Mouse (Mus musculus): Measurements from ENCODE around the gene Rbm18. TPM values are rescaled to one million over a fixed set of nuclear protein-coding genes. Genes with fewer than 3 reads are reported as not detected.
"Not testable (repeated sequence)": the region's sequence is repeated elsewhere in the genome, so short reads cannot be mapped to it uniquely, and the experiment has no call there.

Gene Rbm18
- 28.2 and 29.9 TPM in 2 replicates for polyA plus RNA-seq (2016; fragmentation: Nextera tagmentation; extraction: Ambion mirVana)

DNA sequence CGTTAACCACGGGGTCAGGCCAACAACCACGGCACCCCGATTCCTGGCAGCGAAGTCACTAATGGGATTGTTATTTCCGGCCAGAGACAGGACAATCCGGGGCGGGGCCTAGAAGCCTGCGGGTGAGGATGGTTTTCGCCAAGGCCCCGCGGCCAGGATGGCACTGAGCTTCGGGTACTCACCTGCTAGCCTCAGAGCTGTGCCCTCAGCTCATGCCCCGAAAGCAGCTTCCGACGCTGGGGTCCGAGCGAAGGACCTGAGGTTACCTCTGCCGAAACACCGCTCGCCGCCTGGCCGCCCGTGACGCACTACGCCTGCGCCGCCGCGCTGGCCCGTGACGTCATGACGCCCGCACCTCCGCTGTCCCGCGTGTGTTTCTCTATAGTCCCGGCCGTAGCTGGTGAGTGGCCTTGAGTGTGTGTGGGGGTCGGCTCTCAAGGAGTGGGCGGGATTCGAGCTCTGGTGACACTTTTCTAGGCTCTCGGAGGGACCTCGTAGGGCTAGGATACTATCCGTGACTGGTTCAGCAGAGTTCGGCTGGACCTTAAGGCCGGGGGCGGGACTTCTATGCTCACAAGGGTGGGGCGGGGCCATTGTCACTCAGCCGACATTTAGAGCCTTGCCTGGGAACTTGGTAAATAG, at the start of gene Rbm18, which contains the start of gene Mrrf:
Rbm18 (minus strand) TSS at position 474 of the 642 bp plus-strand sequence.
Mrrf (plus strand) TSS at position 90 of the 642 bp plus-strand sequence.
- Histone ChIP-seq H3K27ac (peak within 1 kb of the TSS; percentile 75), H3K4me2 (peak within 1 kb of the TSS; percentile 78), H3K27me3 (replicated peaks) (no peaks in the 10 kb centered on the region), H3K9ac (peak within 1 kb of the TSS; percentile 77), H3K9me3 (replicated peaks) (no peaks in the 10 kb centered on the region), H3K4me1 (peaks cover 28% of the 10 kb centered on the region), H3K4me3 (peak within 1 kb of the TSS; percentile 72), H3K36me3 (peaks cover 34% of the 10 kb centered on the region)
- peak; percentile 94 for ATAC-seq
- under 1% methylated on average over 50 of the region's 50 CpGs for WGBS (ENCODE audit: insufficient replicate concordance)

DNA sequence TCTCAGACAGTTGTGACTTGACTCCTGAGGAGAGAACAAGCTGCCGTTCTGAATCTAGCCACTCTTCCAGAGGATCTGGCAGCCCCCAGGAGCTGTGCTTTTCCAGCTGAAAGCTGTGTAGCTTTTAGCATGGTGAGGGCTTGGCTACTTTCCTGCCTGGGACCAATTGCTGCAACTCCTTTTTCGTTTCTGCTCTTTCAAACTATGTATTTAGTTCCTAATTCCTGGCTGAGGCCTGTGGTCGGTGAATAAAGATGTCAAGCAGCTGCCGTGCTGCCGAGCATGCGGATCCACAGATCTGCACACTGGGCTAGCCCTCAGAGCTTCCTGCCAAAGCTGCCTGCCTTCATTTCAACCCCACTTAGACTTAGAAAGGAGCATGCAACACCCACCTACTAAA, 48.3 kb upstream of the Rbm18 start:
- Histone ChIP-seq H3K27ac (peak overlapping the region; percentile 8; the same call in 1 of the 2 replicates), H3K36me3 (peaks cover 15% of the 10 kb centered on the region), H3K27me3 (replicated peaks) (no peaks in the 10 kb centered on the region), H3K4me1 (peaks cover 31% of the 10 kb centered on the region), H3K9me3 (replicated peaks) (no peaks in the 10 kb centered on the region), H3K4me2 (no peak overlapping the region), H3K9ac (no peak overlapping the region), H3K4me3 (no peak overlapping the region)
- 77% methylated on average over 6 of the region's 6 CpGs for WGBS (ENCODE audit: insufficient replicate concordance)
- ATAC-seq = no peak

DNA sequence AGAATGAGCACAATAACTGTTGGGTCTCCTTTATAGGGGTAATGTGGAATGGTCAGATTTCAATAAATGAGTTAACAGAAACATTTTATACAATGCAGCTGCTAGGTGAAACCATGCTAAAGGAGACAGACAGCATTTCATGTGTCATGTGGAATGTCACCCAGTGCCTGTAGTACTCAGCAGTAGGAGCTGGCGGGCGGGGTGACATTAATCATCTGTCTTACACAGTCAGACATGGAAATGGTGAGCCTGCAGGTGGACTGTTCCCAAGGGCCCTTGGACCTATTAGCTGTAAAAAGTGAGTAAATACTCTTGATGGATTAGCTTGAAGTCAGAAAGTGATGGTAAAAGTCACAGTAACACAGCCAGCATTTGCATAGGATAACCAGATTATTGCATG, 47.6 kb upstream of the Rbm18 start:
- WGBS (ENCODE audit: insufficient replicate concordance) = 89% methylated on average over 2 of the region's 2 CpGs
- ATAC-seq = 0 out of 2 replicates have a peak, but pooled peaks have one; percentile 54
- Histone ChIP-seq H3K4me2 (no peak overlapping the region), H3K9ac (no peak overlapping the region), H3K36me3 (peaks cover 19% of the 10 kb centered on the region), H3K9me3 (replicated peaks) (no peaks in the 10 kb centered on the region), H3K27ac (0 out of 2 replicates have a peak overlapping the region, but pooled peaks have one; percentile 8), H3K27me3 (replicated peaks) (no peaks in the 10 kb centered on the region), H3K4me3 (no peak overlapping the region), H3K4me1 (peaks cover 31% of the 10 kb centered on the region)

DNA sequence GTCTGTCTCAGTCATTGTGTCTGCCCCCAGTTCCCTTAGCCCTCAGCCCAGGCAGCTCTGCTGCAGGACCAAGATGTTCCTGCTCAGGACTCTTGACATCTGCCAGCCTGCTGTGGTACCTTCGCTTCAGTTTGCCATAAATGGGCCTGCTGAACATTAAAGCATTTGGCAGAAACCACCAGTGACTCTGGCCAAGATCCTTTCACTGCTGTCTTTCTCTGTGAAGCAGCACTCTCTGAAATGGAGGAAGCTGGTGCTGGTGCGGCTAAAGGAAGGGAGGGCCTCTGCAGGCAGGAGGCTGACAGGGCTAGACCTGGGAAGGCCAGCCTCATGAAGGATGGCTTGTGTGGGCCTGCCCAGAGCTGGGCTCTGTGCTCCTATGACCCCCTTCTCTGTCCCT, 46.7 kb upstream of the Rbm18 start:
- ATAC-seq = no peak
- H3K9me3 ChIP-seq (replicated peaks) = no peaks in the 10 kb centered on the region
- 0 out of 2 replicates have a peak overlapping the region, but pooled peaks have one; percentile 48 for H3K27ac ChIP-seq
- peaks cover 31% of the 10 kb centered on the region for H3K4me1 ChIP-seq
- H3K4me3 ChIP-seq = no peak overlapping the region
- H3K36me3 ChIP-seq = peaks cover 24% of the 10 kb centered on the region
- no peaks in the 10 kb centered on the region for H3K27me3 ChIP-seq (replicated peaks)
- WGBS (ENCODE audit: insufficient replicate concordance) = 89% methylated on average over 2 of the region's 2 CpGs
- no peak overlapping the region for H3K9ac ChIP-seq
- no peak overlapping the region for H3K4me2 ChIP-seq

DNA sequence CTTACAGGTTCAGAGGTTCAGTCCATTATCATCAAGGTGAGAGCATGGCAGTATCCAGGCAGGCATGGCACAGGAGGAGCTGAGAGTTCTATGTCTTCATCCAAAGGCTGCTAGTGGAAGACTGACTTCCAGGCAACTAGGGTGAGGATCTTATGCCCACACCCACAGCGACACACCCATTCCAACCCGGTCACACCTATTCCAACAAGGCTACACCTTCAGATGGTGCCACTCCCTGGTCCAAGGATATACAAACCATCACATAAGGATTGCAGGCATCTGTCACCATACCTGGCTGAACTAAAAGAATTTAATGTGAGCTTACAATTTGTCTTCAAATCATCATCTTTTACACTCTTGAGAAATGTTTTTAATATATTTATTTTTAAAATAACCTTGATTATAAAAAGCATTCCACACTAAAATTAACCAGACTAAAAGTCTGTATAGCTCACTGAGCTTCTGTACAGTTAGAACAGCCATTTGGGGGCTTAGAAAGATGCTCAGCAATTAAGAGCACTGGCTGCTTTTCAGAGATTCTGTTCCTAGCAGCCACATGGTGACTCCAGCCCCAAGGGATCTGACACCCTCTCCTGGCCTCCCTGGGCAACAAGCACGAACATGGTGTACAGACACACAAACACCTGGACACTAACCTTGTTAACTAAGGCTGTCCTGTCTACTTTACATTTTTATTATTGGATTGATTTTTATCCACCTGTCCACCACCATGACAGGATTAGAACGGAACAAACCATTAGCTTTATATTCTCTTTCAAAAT, 45.2 kb upstream of the Rbm18 start:
- H3K4me3 ChIP-seq; H3K9me3 ChIP-seq (replicated peaks); H3K9ac ChIP-seq; H3K27me3 ChIP-seq (replicated peaks); H3K4me2 ChIP-seq; H3K27ac ChIP-seq: not testable (repeated sequence)
- H3K4me1 ChIP-seq = peaks cover 31% of the 10 kb centered on the region
- peaks cover 38% of the 10 kb centered on the region for H3K36me3 ChIP-seq
- 78% methylated on average over 4 of the region's 4 CpGs for WGBS (ENCODE audit: insufficient replicate concordance)
- ATAC-seq = peak; percentile 69

DNA sequence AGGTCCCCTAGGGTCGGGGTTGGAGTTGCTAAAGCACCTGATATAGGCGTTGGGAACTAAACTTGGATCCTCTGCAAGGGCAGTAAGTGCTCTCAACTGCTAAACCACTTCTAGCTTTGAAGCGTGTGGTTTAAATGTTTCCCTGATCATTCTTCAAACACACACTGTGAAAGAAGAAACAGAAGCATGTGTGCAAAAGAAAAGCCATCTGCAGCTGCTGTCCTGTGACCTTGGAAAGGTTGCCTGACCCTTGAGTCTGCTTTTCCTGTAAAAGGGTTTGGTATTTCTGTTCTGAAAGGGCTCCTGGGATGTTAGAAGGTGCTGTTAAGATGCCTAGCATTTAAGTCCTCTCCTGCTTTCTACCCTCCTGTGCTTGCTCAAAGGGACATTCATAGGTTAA, 42.9 kb upstream of the Rbm18 start:
- 72% methylated on average over 3 of the region's 3 CpGs for WGBS (ENCODE audit: insufficient replicate concordance)
- Histone ChIP-seq H3K4me2 (no peak overlapping the region), H3K27me3 (replicated peaks) (no peaks in the 10 kb centered on the region), H3K4me1 (peaks cover 25% of the 10 kb centered on the region), H3K27ac (no peak overlapping the region), H3K4me3 (no peak overlapping the region), H3K36me3 (peaks cover 46% of the 10 kb centered on the region), H3K9me3 (replicated peaks) (no peaks in the 10 kb centered on the region), H3K9ac (no peak overlapping the region)
- ATAC-seq = no peak

DNA sequence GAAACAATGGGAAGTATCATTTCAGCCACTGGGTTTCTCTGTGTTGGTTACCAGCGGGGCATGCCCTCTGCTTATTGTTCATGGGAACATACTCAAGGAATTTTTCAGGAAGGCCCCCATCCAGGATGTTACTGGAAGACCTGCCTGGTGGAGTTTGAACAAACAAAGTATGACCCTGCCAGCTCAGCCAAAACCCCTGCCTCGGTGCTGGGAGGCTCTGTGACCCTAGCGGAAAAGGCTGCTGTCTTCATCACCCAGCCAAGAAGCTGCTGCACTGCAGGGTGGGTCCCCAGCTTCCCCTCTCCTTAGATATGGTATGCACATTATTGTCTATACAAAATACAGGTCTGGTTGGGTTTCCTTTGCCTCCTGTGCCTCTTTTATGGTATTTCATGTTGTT, 36.0 kb upstream of the Rbm18 start:
- 89% methylated on average over 3 of the region's 3 CpGs for WGBS (ENCODE audit: insufficient replicate concordance)
- peaks cover 30% of the 10 kb centered on the region for H3K36me3 ChIP-seq
- no peaks in the 10 kb centered on the region for H3K27me3 ChIP-seq (replicated peaks)
- H3K4me1 ChIP-seq = 0 out of 2 replicates have a peak, but pooled peaks cover under 1% of the 10 kb centered on the region
- no peak overlapping the region for H3K4me2 ChIP-seq
- no peaks in the 10 kb centered on the region for H3K9me3 ChIP-seq (replicated peaks)
- ATAC-seq = no peak
- H3K4me3 ChIP-seq = no peak overlapping the region
- no peak overlapping the region; the same call in 1 of the 2 replicates for H3K9ac ChIP-seq
- no peak overlapping the region for H3K27ac ChIP-seq

DNA sequence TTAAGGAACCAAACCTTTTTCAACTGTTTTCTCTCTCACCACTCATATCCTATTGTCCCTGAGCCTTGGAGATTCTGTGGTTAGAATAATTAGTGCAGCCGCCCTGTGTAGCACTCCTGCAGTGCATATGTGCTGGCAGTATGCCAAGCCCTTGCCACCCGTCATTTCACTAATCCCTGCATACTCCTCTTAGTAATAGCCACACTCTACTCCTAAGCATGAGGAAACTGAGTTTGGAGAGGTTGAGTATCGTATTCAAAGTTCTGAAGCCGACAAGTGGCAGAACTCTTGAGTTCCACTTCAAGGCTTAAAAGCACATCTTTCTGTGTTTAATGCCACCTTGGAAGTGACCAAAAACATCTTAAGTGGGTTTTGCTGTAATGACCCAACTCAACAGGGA, 35.6 kb upstream of the Rbm18 start:
- Histone ChIP-seq H3K27me3 (replicated peaks) (no peaks in the 10 kb centered on the region), H3K4me1 (peaks cover 5% of the 10 kb centered on the region), H3K9me3 (replicated peaks) (no peaks in the 10 kb centered on the region), H3K9ac (no peak overlapping the region), H3K4me3 (no peak overlapping the region), H3K4me2 (no peak overlapping the region), H3K36me3 (peaks cover 26% of the 10 kb centered on the region), H3K27ac (no peak overlapping the region)
- WGBS (ENCODE audit: insufficient replicate concordance) = 77% methylated on average over 4 of the region's 4 CpGs
- ATAC-seq = no peak

DNA sequence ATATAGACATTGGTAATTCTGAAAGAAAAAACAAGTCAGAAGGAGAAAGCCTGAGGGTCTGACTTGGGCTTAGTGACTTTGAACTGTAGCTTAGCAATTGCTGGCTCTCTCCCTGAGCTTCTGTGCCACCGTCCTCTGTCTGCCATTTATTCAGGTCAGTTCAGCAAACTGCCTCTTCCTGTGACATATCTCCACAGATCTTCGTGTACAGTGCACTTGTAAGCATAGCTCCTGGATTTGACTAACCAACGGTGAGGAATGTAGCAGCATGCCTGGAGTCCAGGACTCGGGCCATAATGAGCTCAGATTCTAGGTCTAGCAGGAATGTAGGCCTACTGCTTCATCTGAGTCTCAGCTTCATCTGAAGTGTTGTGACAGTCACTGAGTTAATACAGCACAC, 32.6 kb upstream of the Rbm18 start:
- no peaks in the 10 kb centered on the region for H3K9me3 ChIP-seq (replicated peaks)
- no peak overlapping the region for H3K9ac ChIP-seq
- WGBS (ENCODE audit: insufficient replicate concordance) = 73% methylated on average over 4 of the region's 4 CpGs
- H3K27ac ChIP-seq = no peak overlapping the region
- H3K36me3 ChIP-seq = peaks cover 25% of the 10 kb centered on the region
- peaks cover 9% of the 10 kb centered on the region for H3K4me1 ChIP-seq
- no peak overlapping the region for H3K4me2 ChIP-seq
- ATAC-seq = no peak
- no peak overlapping the region for H3K4me3 ChIP-seq
- no peaks in the 10 kb centered on the region for H3K27me3 ChIP-seq (replicated peaks)

DNA sequence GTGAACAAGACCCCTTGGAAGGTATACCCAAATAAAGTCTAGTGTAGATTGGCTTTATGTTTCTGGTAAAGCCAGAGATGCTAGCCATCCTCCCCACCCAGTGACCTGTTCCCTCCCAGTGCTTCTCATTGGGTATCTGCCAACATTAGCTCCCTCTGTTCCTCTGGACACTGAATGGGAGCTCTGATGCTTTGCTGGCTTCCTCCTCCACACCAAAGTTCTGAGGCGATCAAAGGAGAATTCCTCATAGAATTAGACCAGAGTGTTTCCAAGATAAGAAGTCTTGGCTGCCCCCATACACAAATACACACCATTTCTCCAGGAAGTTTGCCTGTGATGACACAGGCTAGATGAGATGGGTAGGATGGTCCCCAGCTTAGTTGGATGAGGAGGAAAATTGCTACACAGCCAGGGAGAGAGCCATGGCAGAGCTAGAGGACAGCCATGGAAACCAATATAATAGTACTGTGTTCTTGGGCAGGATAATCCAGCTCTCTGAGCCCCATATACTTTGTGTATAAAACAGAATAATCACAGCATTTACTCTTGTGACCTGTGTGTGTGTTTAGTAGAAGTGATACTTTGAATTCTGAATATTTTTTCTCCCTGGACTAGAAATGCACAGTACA, 31.5 kb upstream of the Rbm18 start:
- Histone ChIP-seq H3K4me3 (no peak overlapping the region), H3K9ac (no peak overlapping the region), H3K27me3 (replicated peaks) (no peaks in the 10 kb centered on the region), H3K4me2 (no peak overlapping the region), H3K36me3 (peaks cover 29% of the 10 kb centered on the region), H3K9me3 (replicated peaks) (no peaks in the 10 kb centered on the region), H3K4me1 (peaks cover 9% of the 10 kb centered on the region), H3K27ac (no peak overlapping the region)
- no peak for ATAC-seq
- WGBS (ENCODE audit: insufficient replicate concordance) = 70% methylated on average over 1 of the region's 1 CpGs

DNA sequence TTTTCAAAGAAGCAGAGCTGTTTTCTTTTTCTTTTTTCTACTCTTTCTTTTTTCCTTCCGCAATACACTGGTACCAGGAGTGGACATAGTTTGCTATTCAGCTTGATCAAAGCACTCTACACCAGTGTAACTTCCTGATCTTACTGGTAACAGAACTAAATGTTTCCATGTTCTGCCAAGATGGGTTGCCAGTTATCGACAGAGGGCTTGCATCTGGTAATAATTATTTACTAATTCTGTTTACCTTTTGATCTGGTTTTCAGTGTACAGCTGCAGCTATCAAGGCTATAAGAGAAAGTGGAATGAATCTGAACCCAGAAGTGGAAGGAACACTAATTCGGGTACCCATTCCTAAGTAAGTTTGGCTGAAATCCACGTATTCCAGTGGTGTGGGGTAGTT, 22.8 kb upstream of the Rbm18 start:
- Histone ChIP-seq H3K4me3 (no peak overlapping the region), H3K4me1 (no peaks in the 10 kb centered on the region), H3K27me3 (replicated peaks) (no peaks in the 10 kb centered on the region), H3K36me3 (peaks cover 69% of the 10 kb centered on the region), H3K9ac (no peak overlapping the region), H3K9me3 (replicated peaks) (no peaks in the 10 kb centered on the region), H3K4me2 (no peak overlapping the region), H3K27ac (no peak overlapping the region)
- WGBS (ENCODE audit: insufficient replicate concordance) = 79% methylated on average over 4 of the region's 4 CpGs
- ATAC-seq = no peak

DNA sequence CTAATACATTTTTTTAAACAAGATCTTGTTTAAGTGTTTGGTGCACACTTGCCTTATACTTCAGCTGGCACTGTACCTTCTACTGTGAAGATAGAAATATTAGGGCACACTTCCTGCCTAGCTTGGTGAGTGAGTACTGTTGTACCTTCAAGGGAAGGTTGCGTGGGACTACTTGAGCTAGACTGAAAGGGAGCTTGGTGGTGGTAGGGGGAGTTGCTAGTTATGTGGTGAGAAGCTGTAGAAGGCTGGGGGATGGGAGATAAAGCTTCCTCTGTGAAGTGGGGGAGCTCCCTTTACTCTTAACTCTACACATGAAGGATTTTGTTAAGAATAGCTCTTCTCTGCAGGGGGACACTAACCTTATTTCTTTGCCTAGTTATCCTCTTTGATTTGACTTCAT, 20.9 kb upstream of the Rbm18 start:
- Histone ChIP-seq H3K9me3 (replicated peaks) (no peaks in the 10 kb centered on the region), H3K9ac (no peak overlapping the region), H3K4me3 (no peak overlapping the region), H3K4me2 (no peak overlapping the region), H3K27ac (no peak overlapping the region), H3K27me3 (replicated peaks) (no peaks in the 10 kb centered on the region), H3K36me3 (peaks cover 74% of the 10 kb centered on the region), H3K4me1 (no peaks in the 10 kb centered on the region)
- WGBS (ENCODE audit: insufficient replicate concordance) = 96% methylated on average over 1 of the region's 1 CpGs
- no peak for ATAC-seq

Data from liver, embryonic 12.5 days (tissue).